Mouse (Mus musculus): Measurements from ENCODE around the gene Fam168a.
"Not testable (repeated sequence)": the region's sequence is repeated elsewhere in the genome, so short reads cannot be mapped to it uniquely, and the experiment has no call there.

Fam168a gene

DNA sequence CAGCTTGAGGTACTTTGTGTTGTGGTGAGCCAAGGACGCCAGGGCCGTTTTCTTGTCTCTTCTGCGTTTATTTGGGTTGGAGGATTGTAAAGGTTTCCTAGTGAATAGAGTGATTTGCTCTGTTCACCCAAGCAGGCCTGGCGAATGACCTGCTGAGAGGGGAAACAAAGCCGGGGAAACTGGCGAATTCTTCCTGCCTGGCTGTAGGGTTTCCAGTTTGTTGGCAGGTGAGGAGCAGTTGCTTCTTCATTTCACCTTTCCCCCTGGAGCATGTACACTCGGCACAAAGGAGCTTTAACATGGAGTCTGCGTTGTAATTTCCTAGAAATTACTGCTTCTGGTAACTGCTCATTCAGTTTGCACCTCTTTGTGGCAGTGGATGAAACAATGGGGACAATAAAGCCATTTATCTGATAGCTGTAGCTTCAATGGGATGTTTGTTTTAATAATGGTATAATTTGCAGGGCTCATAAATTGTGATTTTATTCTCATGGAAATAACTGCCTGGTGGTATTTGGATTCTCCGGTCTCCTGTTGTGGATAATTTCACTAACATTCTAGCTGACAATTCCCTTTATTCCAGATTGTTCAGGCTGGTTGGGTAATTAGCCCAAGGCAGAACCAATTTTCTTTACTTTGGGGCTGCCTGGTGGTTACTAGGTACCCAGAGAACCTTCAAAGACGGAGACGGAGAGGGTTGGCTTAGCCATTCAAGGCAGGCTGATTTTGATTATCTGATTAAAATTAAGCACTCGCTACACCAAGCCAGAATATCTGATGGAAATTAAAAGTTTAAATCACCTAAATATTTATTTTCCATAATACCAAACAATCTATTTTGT is 17.2 kb downstream of the Fam168a start:
- TF ChIP-seq CTCF (conservative IDR thresholded peaks at IDR 0.05; ENCODE audit: low read length) (no peak), NANOG (IDR thresholded peaks at IDR 0.05; ENCODE audit: borderline replicate concordance, low read length) (no peak), POU5F1 (IDR thresholded peaks at IDR 0.05; ENCODE audit: borderline replicate concordance, low read length) (no peak)
- Histone ChIP-seq H3K36me3 (ENCODE audit: insufficient read depth, low read length) (no peaks in the 10 kb centered on the region), H3K27me3 (ENCODE audit: insufficient read depth, low read length) (no peaks in the 10 kb centered on the region), H3K4me1 (replicated peaks; ENCODE audit: low read depth, low read length) (peaks cover 66% of the 10 kb centered on the region), H3K9me3 (ENCODE audit: low read length) (no peaks in the 10 kb centered on the region), H3K4me3 (replicated peaks; ENCODE audit: low read length) (no peak overlapping the region)

DNA sequence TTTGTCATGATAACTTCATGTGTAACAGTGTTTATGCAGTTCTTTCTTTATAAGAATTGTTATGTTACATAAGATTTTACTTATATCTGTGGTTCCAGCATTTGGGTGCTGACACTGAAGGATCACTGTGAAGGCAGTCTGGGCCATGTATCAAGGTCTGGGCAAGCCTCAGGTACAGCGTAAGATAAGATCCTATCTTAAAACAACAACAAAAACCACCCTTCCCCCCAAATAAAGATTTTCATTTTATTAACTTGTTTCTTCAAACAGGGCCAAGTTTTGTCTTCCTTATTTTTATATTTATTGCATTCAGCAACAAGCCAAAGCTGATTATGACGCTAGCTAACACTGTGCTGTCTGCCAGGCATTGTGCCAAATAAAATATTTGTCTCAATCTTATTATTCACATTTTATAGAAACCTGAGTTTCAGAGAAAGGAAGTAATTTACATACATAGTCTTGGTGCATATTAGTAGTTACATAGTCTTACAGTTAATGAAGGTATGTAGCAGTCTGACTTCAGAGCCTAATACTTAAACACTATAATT is 21.2 kb downstream of the Fam168a start:
- no peaks in the 10 kb centered on the region for H3K27me3 ChIP-seq (ENCODE audit: insufficient read depth, low read length)
- H3K4me1 ChIP-seq (replicated peaks; ENCODE audit: low read depth, low read length): peaks cover 40% of the 10 kb centered on the region
- TF ChIP-seq POU5F1 (IDR thresholded peaks at IDR 0.05; ENCODE audit: borderline replicate concordance, low read length) (no peak), NANOG (IDR thresholded peaks at IDR 0.05; ENCODE audit: borderline replicate concordance, low read length) (no peak), CTCF (conservative IDR thresholded peaks at IDR 0.05; ENCODE audit: low read length) (no peak)
- H3K4me3 ChIP-seq (replicated peaks; ENCODE audit: low read length): no peak overlapping the region
- H3K9me3 ChIP-seq (ENCODE audit: low read length): no peaks in the 10 kb centered on the region
- H3K36me3 ChIP-seq (ENCODE audit: insufficient read depth, low read length): no peaks in the 10 kb centered on the region

- no peaks in the 10 kb centered on the region for H3K36me3 ChIP-seq (ENCODE audit: insufficient read depth, low read length)
- H3K4me1 ChIP-seq (replicated peaks; ENCODE audit: low read depth, low read length): peaks cover 24% of the 10 kb centered on the region
- TF ChIP-seq NANOG (IDR thresholded peaks at IDR 0.05; ENCODE audit: borderline replicate concordance, low read length) (no peak), POU5F1 (IDR thresholded peaks at IDR 0.05; ENCODE audit: borderline replicate concordance, low read length) (no peak), CTCF (conservative IDR thresholded peaks at IDR 0.05; ENCODE audit: low read length) (no peak)
- H3K9me3 ChIP-seq (ENCODE audit: low read length): no peaks in the 10 kb centered on the region
- H3K4me3 ChIP-seq (replicated peaks; ENCODE audit: low read length): no peak overlapping the region
- no peaks in the 10 kb centered on the region for H3K27me3 ChIP-seq (ENCODE audit: insufficient read depth, low read length)
Measured at GRCm38 (mm10) chr7:100729778-100730177, 23.3 kb downstream of the Fam168a start.

DNA sequence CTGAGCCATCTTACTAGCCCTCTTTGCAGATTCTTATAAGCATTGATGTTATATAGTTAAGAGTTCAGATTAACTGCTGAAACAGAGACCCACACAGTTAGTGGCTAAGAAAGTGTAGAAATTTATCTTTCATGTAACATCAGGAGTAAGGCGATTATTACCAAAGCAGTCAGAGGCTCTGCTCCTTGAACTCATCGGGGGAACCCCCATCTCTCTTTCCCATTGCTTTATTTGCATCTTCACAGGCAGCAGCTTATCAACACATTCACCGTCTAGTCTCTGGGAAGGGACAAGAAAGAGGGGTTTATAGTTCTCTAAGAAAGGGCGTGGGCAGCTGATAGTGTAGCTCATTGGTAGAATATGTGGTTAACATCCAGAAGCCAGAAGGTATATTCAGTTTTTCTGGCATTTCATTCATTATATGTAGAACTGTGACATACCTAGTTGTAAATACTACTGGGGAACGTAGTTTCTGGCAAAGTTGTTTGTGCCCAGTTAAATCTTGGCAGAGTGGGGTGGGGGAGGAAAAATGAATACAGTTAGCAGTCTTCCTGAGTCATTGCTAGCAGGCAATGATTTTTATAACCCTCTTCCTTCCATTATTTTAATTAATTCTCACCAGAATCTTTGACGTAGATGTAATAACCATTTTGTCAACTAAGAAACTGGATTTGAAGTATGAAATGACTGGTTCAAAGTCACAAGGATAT is 26.1 kb downstream of the Fam168a start:
- no peak for TF ChIP-seq POU5F1 (IDR thresholded peaks at IDR 0.05; ENCODE audit: borderline replicate concordance, low read length)
- TF ChIP-seq NANOG (IDR thresholded peaks at IDR 0.05; ENCODE audit: borderline replicate concordance, low read length): no peak
- no peak for TF ChIP-seq CTCF (conservative IDR thresholded peaks at IDR 0.05; ENCODE audit: low read length)
- no peak overlapping the region for H3K4me3 ChIP-seq (replicated peaks; ENCODE audit: low read length)
- H3K36me3 ChIP-seq (ENCODE audit: insufficient read depth, low read length): no peaks in the 10 kb centered on the region
- no peaks in the 10 kb centered on the region for H3K27me3 ChIP-seq (ENCODE audit: insufficient read depth, low read length)
- peaks cover 13% of the 10 kb centered on the region for H3K4me1 ChIP-seq (replicated peaks; ENCODE audit: low read depth, low read length)
- no peaks in the 10 kb centered on the region for H3K9me3 ChIP-seq (ENCODE audit: low read length)

DNA sequence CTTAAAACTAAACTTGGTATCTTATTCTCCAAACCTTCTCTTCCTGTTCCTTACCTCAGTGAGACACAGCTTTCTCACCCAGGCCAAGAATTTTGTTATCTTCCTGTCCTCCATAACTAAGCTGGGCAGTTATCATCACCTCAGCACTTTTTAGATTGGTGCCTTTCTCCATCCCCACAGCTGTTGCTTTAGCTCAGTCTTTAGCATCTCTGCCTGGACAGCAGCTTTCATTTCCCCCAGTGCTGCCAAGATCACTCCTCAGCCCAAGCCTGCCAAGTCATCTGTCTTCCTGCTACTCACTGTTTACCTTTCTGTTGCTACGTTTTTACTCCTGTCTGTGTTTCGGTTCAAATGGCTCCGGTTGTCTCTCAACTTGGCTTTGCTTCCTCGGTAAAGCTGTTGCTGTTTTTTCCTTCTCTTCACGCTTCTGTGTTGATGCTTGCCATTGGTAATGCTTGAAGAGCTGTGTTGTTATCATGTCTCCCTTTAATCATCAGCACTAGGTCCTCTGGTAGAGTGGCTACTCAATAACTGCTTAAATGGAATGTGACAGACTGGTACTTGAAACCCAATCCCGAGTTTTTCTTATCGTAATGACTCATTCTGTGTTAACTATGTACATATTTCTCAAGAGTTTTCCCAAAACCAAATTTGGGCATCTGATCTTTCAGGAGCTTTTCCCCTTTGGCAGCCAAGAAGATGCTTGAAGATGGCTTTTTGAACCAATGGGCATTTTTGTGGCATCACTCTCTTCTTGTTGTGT is 26.8 kb downstream of the Fam168a start:
- Histone ChIP-seq H3K9me3 (ENCODE audit: low read length) (no peaks in the 10 kb centered on the region), H3K4me3 (replicated peaks; ENCODE audit: low read length) (no peak overlapping the region), H3K27me3 (ENCODE audit: insufficient read depth, low read length) (no peaks in the 10 kb centered on the region), H3K36me3 (ENCODE audit: insufficient read depth, low read length) (peaks cover 6% of the 10 kb centered on the region; the same call in 1 of the 2 replicates), H3K4me1 (replicated peaks; ENCODE audit: low read depth, low read length) (peaks cover 16% of the 10 kb centered on the region)
- TF ChIP-seq CTCF (conservative IDR thresholded peaks at IDR 0.05; ENCODE audit: low read length) (no peak), POU5F1 (IDR thresholded peaks at IDR 0.05; ENCODE audit: borderline replicate concordance, low read length) (no peak), NANOG (IDR thresholded peaks at IDR 0.05; ENCODE audit: borderline replicate concordance, low read length) (no peak)

- peaks cover 9% of the 10 kb centered on the region; the same call in 1 of the 2 replicates for H3K36me3 ChIP-seq (ENCODE audit: insufficient read depth, low read length)
- no peak for TF ChIP-seq CTCF (conservative IDR thresholded peaks at IDR 0.05; ENCODE audit: low read length)
- no peak for TF ChIP-seq POU5F1 (IDR thresholded peaks at IDR 0.05; ENCODE audit: borderline replicate concordance, low read length)
- TF ChIP-seq NANOG (IDR thresholded peaks at IDR 0.05; ENCODE audit: borderline replicate concordance, low read length): no peak
- H3K4me3 ChIP-seq (replicated peaks; ENCODE audit: low read length): no peak overlapping the region
- H3K4me1 ChIP-seq (replicated peaks; ENCODE audit: low read depth, low read length): peaks cover 16% of the 10 kb centered on the region
- no peaks in the 10 kb centered on the region for H3K27me3 ChIP-seq (ENCODE audit: insufficient read depth, low read length)
- no peaks in the 10 kb centered on the region for H3K9me3 ChIP-seq (ENCODE audit: low read length)
Measured at GRCm38 (mm10) chr7:100734201-100734600, 27.8 kb downstream of the Fam168a start.

- H3K4me1 ChIP-seq (replicated peaks; ENCODE audit: low read depth, low read length): peaks cover 16% of the 10 kb centered on the region
- not testable (repeated sequence) for H3K4me3 ChIP-seq (replicated peaks; ENCODE audit: low read length); H3K36me3 ChIP-seq (ENCODE audit: insufficient read depth, low read length); H3K9me3 ChIP-seq (ENCODE audit: low read length); H3K27me3 ChIP-seq (ENCODE audit: insufficient read depth, low read length)
Measured at GRCm38 (mm10) chr7:100734905-100735304, 28.5 kb downstream of the Fam168a start.

DNA sequence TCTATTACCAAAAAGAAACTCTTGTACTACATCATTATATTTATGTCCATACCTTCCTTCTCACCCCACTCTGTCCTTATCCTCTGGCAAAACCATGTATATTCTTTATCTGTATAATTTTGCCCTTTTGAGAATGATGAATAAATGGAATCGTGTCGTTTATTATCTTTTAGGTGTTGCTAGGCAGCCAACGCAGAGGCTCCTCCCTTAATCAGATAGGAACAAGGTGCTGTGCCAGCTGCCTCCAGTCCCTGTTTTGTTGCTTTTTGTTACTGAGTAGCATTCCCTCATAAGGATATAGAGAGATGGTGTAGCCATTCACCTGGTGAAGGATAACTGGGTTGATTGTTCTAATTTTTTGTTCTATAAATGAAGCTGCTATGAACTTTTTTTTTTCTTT is 29.7 kb downstream of the Fam168a start:
- no peaks in the 10 kb centered on the region for H3K27me3 ChIP-seq (ENCODE audit: insufficient read depth, low read length)
- H3K4me1 ChIP-seq (replicated peaks; ENCODE audit: low read depth, low read length): peaks cover 16% of the 10 kb centered on the region
- H3K9me3 ChIP-seq (ENCODE audit: low read length): no peaks in the 10 kb centered on the region
- no peak overlapping the region for H3K4me3 ChIP-seq (replicated peaks; ENCODE audit: low read length)
- TF ChIP-seq NANOG (IDR thresholded peaks at IDR 0.05; ENCODE audit: borderline replicate concordance, low read length): no peak
- TF ChIP-seq POU5F1 (IDR thresholded peaks at IDR 0.05; ENCODE audit: borderline replicate concordance, low read length): no peak
- TF ChIP-seq CTCF (conservative IDR thresholded peaks at IDR 0.05; ENCODE audit: low read length): no peak
- peaks cover 9% of the 10 kb centered on the region; the same call in 1 of the 2 replicates for H3K36me3 ChIP-seq (ENCODE audit: insufficient read depth, low read length)

Measured in E14TG2a.4 (cell line).